Mouse (Mus musculus) limb, embryonic 14.5 days (tissue): ENCODE data around the gene Tssk3. TPM values are rescaled to one million over a fixed set of nuclear protein-coding genes. Genes with fewer than 3 reads are reported as not detected.
"Not testable (repeated sequence)": the region's sequence is repeated elsewhere in the genome, so short reads cannot be mapped to it uniquely, and the experiment has no call there.

Experiments used
- ATAC-seq: fragments of 200-750 bp; cut with Nextera tagmentation; 2 replicates; pipeline ENCODE4 v1.8.0; 2017; ENCODE audit warnings: low read depth, moderate number of reproducible peaks, moderate TSS enrichment; ENCODE audit not compliant: low FRiP score
- DNase-seq: peaks from one replicate; pipeline ENCODE4 v3.0.0-alpha.2; 2015; ENCODE audit warnings: low spot score
- H3K27ac ChIP-seq: fragments of 300-500 bp; sonication (generic); replicated peaks from 2 replicates; pipeline ENCODE4 v1.5.1; 2014; ENCODE audit warnings: low read depth, mild to moderate bottlenecking, low read length, moderate library complexity, mixed read lengths
- H3K27me3 ChIP-seq: fragments of 300-500 bp; sonication (generic); 2 replicates; pipeline ENCODE4 v1.6.1; 2014; ENCODE audit warnings: low read length, mixed read lengths; ENCODE audit not compliant: control insufficient read depth, insufficient read depth
- H3K36me3 ChIP-seq: fragments of 300-500 bp; sonication (generic); 2 replicates; pipeline ENCODE4 v1.6.1; 2014; ENCODE audit warnings: mild to moderate bottlenecking, low read length, moderate library complexity, mixed read lengths; ENCODE audit not compliant: control insufficient read depth, insufficient read depth
- H3K4me1 ChIP-seq: fragments of 300-500 bp; sonication (generic); 2 replicates; pipeline ENCODE4 v1.6.1; 2014; ENCODE audit warnings: antibody characterized with exemption, low read length, mixed read lengths; ENCODE audit not compliant: control insufficient read depth, insufficient read depth
- H3K4me2 ChIP-seq: fragments of 300-500 bp; sonication (generic); replicated peaks from 2 replicates; pipeline ENCODE4 v1.6.1; 2014; ENCODE audit warnings: low read depth, mild to moderate bottlenecking, low read length, moderate library complexity; ENCODE audit not compliant: severe bottlenecking
- H3K4me3 ChIP-seq: fragments of 300-500 bp; sonication (generic); replicated peaks from 2 replicates; pipeline ENCODE4 v1.5.1; 2014; ENCODE audit warnings: low read length
- H3K9ac ChIP-seq: fragments of 300-500 bp; sonication (generic); 2 replicates; pipeline ENCODE4 v1.6.1; 2014; ENCODE audit warnings: mild to moderate bottlenecking, low read depth, low read length, moderate library complexity; ENCODE audit not compliant: severe bottlenecking
- H3K9me3 ChIP-seq: fragments of 300-500 bp; sonication (generic); 2 replicates; pipeline ENCODE4 v1.6.1; 2016; ENCODE audit warnings: low read length; ENCODE audit not compliant: control insufficient read depth
- POLR2A ChIP-seq: fragments of 200-500 bp; IDR thresholded peaks from 2 replicates; pipeline ENCODE4 v1.8.0; 2012; ENCODE audit warnings: inconsistent platforms, mild to moderate bottlenecking, moderate library complexity, borderline replicate concordance; ENCODE audit not compliant: insufficient read depth, insufficient read length; ENCODE audit errors: extremely low read depth
- WGBS: fragments of 180-500 bp; shearing (Covaris S2); extraction: QIAGEN DNeasy Blood & Tissue Kit; methylation state at CpG from one replicate; pipeline ENCODE4 v1.1.7; 2014; 5-methylcytosine and 5-hydroxymethylcytosine counted together
- polyA plus RNA-seq, 2 experiments: library from polyadenylated mRNA; depleted of rRNA in 1 of 2; stranded (reverse) in 1 of 2; unstranded in 1 of 2; fragments of >200 nt; fragmentation: Nextera tagmentation in 1 of 2; extraction: Ambion mirVana in 1 of 2; gene quantifications; 2 replicates each; pipeline versions ENCODE4 v1.2.1 to v1.2.3; 2012 to 2014

Gene Tssk3
- polyA plus RNA-seq, 2 experiments, result not detected

DNA sequence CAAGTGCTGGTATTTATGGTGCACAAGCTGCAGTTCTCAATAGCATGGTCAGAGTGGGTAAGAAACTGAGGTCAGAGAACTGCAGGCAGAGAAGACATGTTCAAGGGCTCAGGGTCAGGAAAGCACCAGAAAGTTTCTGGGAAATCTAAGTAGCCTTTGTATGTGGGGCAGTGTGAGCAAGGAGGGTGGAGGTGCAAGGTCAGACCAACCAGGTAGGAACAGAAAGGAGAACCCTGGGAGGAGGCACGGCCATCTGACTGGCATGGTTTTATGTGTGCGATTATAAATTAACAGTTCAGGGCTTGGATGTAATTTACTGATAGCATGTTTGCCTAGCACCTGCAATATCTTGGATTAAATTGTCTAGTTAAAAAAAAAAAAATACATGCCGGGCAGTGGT is 31.1 kb downstream of the Tssk3 start:
- no peak overlapping the region for H3K9ac ChIP-seq
- no peak overlapping the region for H3K4me2 ChIP-seq
- no peak for ATAC-seq
- no peak overlapping the region for H3K4me3 ChIP-seq
- H3K27ac ChIP-seq, result no peak overlapping the region
- no peak for DNase-seq
- no peak for TF ChIP-seq POLR2A
- WGBS, result 88% methylated on average over 3 of the region's 3 CpGs
- H3K9me3 ChIP-seq, result no peaks in the 10 kb centered on the region
- H3K27me3 ChIP-seq, result no peaks in the 10 kb centered on the region
- peaks cover 11% of the 10 kb centered on the region for H3K36me3 ChIP-seq
- H3K4me1 ChIP-seq, result peaks cover 8% of the 10 kb centered on the region

DNA sequence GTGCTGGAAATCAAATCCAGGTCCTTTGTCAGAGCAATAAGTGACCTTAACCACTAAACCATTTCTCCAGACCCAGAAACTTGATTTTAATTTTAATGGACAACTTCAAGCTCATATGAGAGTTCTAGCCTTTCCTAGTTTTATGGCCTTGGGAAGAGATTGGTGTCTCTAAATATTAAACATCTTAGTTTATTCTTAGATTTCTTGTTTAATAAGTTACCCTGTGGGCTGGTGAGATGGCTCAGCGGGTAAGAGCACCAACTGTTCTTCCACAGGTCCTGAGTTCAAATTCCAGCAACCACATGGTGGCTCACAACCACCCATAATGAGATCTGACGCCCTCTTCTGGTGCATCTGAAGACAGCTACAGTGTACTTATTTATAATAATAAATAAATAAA is 33.5 kb downstream of the Tssk3 start:
- not testable (repeated sequence) for H3K9ac ChIP-seq, H3K36me3 ChIP-seq, H3K9me3 ChIP-seq, H3K4me2 ChIP-seq, ATAC-seq, H3K4me3 ChIP-seq, H3K27me3 ChIP-seq, DNase-seq, H3K27ac ChIP-seq, H3K4me1 ChIP-seq
- WGBS, result 63% methylated on average over 2 of the region's 2 CpGs

DNA sequence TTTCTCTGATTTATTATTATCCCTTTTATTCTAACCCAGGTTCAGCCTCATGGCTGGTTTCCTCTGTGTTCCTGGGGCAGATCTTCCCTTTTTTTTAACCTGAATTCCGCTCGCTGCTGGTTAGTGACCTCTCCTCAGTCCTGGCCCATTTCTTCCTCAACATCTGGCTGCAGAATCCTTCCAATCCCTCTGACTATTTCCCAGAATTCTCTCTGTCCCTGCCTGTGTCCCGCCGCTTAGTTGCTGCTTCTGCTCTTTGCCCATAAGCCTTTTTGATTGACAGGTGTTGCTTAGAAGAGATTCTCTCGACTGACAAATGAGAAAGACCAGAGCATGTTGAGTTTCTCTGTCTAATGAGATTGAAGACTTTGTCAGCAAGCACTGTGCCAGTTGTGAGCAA is 34.7 kb downstream of the Tssk3 start:
- Histone ChIP-seq H3K9me3 (no peaks in the 10 kb centered on the region), H3K27me3 (no peaks in the 10 kb centered on the region), H3K4me1 (no peaks in the 10 kb centered on the region), H3K9ac (no peak overlapping the region), H3K27ac (no peak overlapping the region), H3K36me3 (no peaks in the 10 kb centered on the region), H3K4me3 (no peak overlapping the region), H3K4me2 (no peak overlapping the region)
- ATAC-seq, result no peak
- 54% methylated on average over 5 of the region's 5 CpGs for WGBS
- no peak for DNase-seq
- TF ChIP-seq POLR2A, result no peak

- DNase-seq, result peak; percentile 93
- Histone ChIP-seq H3K4me3 (no peak overlapping the region), H3K9ac (no peak overlapping the region), H3K4me2 (no peak overlapping the region), H3K36me3 (no peaks in the 10 kb centered on the region), H3K4me1 (no peaks in the 10 kb centered on the region), H3K27me3 (no peaks in the 10 kb centered on the region), H3K27ac (no peak overlapping the region), H3K9me3 (no peaks in the 10 kb centered on the region)
- no peak for TF ChIP-seq POLR2A
- ATAC-seq, result peak; percentile 84
- WGBS, result 2% methylated on average over 5 of the region's 5 CpGs
These were observed 35.6 kb downstream of the Tssk3 start for GRCm38 (mm10) chr4:129455265-129455664.

DNA sequence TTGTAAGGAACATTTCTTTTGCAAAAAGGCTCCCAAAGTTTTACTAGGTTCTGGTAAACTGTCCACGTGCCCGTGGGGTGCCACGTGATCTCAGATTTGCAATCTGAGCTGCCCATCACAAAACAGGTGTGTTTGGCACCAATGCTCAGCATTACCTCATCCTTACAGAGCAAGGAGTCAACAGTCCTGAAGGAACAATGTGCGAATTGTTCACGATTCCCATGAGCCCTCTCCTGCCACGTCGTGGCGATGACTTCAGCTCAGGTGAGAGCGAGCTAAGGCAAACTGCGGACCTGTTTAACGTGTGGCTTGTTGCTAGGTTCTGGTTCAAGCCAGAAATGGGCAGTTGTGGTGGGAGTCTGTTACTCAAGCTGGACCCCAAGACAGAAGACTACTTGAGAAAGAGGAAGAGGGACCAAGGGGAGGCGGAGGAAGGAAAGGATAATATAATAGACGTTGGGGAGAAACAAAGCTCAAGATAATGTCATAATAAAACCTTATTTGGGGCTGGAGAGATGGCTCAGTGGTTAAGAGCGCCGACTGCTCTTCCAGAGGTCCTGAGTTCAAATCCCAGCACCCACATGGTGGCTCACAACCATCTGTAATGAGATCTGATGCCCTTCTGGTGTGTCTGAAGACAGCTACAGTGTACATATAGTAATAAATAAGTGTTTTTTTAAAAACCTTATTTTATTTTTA is 39.2 kb downstream of the Tssk3 start:
- DNase-seq (peak; percentile 10), ATAC-seq (peak; percentile 35; the same call in 1 of the 2 replicates)
- Histone ChIP-seq H3K27me3 (no peaks in the 10 kb centered on the region), H3K27ac (no peak overlapping the region), H3K36me3 (no peaks in the 10 kb centered on the region), H3K4me1 (no peaks in the 10 kb centered on the region), H3K9me3 (no peaks in the 10 kb centered on the region), H3K4me3 (no peak overlapping the region), H3K9ac (no peak overlapping the region), H3K4me2 (no peak overlapping the region)
- no peak for TF ChIP-seq POLR2A
- WGBS, result 72% methylated on average over 15 of the region's 15 CpGs

DNA sequence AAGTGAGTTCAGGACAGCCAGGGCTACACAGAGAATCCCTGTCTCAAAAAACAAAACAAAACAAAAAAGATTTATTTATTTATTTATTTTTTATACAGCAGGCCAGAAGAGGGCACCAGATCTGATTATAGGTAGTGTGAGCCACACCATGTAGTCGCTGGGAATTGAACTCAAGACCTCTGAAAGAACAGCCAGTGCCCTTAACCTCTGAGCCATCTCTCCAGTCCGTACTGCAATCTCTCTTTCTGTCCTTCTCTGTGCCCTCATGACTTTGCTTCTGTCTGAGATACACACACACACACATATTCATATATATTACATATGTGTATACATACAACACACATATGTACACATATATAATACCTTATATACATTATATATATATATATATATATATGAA is 40.0 kb downstream of the Tssk3 start:
- no peak for ATAC-seq
- H3K9ac ChIP-seq, result no peak overlapping the region
- no peak for TF ChIP-seq POLR2A
- WGBS, result 74% methylated on average over 2 of the region's 2 CpGs
- no peak overlapping the region for H3K4me3 ChIP-seq
- H3K9me3 ChIP-seq, result no peaks in the 10 kb centered on the region
- no peaks in the 10 kb centered on the region for H3K27me3 ChIP-seq
- H3K27ac ChIP-seq, result no peak overlapping the region
- no peak overlapping the region for H3K4me2 ChIP-seq
- no peak for DNase-seq
- H3K36me3 ChIP-seq, result no peaks in the 10 kb centered on the region
- H3K4me1 ChIP-seq, result no peaks in the 10 kb centered on the region
